Mouse (Mus musculus) limb, embryonic 11.5 days (tissue): ENCODE measurements around the gene Gm38392. TPM values are rescaled to one million over a fixed set of nuclear protein-coding genes. Genes with fewer than 3 reads are reported as not detected.

Source experiments
- ATAC-seq: fragments of 200-750 bp; cut with Nextera tagmentation; 2 replicates; pipeline ENCODE4 v1.8.0; 2017; ENCODE audit warnings: low read depth; ENCODE audit not compliant: insufficient number of reproducible peaks, low FRiP score, low TSS enrichment
- DNase-seq: peaks from one replicate; pipeline ENCODE4 v3.0.0-alpha.2; 2015; ENCODE audit warnings: low spot score
- H3K27ac ChIP-seq: fragments of 300-500 bp; sonication (generic); replicated peaks from 2 replicates; pipeline ENCODE4 v1.5.1; 2014; ENCODE audit warnings: low read depth, mild to moderate bottlenecking, low read length
- H3K27me3 ChIP-seq: fragments of 300-500 bp; sonication (generic); 2 replicates; pipeline ENCODE4 v1.6.1; 2014; ENCODE audit warnings: mild to moderate bottlenecking, low read length, mixed read lengths; ENCODE audit not compliant: control insufficient read depth, insufficient read depth
- H3K36me3 ChIP-seq: fragments of 300-500 bp; sonication (generic); 2 replicates; pipeline ENCODE4 v1.6.1; 2014; ENCODE audit warnings: mild to moderate bottlenecking, low read length, moderate library complexity, mixed read lengths; ENCODE audit not compliant: control insufficient read depth, insufficient read depth
- H3K4me1 ChIP-seq: fragments of 300-500 bp; sonication (generic); 2 replicates; pipeline ENCODE4 v1.6.1; 2014; ENCODE audit warnings: low read length, mixed read lengths; ENCODE audit not compliant: control insufficient read depth, insufficient read depth
- H3K4me2 ChIP-seq: fragments of 300-500 bp; sonication (generic); 2 replicates; pipeline ENCODE4 v1.6.1; 2014; ENCODE audit warnings: low read depth, mild to moderate bottlenecking, moderate library complexity; ENCODE audit not compliant: severe bottlenecking
- H3K4me3 ChIP-seq: fragments of 300-500 bp; sonication (generic); 2 replicates; pipeline ENCODE4 v1.5.1; 2014; ENCODE audit warnings: low read depth, low read length
- H3K9ac ChIP-seq: fragments of 300-500 bp; sonication (generic); 2 replicates; pipeline ENCODE4 v1.6.1; 2014; ENCODE audit warnings: mild to moderate bottlenecking, low read length
- H3K9me3 ChIP-seq: fragments of 300-500 bp; sonication (generic); 2 replicates; pipeline ENCODE4 v1.6.1; 2016; ENCODE audit warnings: low read length; ENCODE audit not compliant: control insufficient read depth
- WGBS: fragments of 180-500 bp; shearing (Covaris S2); extraction: QIAGEN DNeasy Blood & Tissue Kit; methylation state at CpG from one replicate; pipeline ENCODE4 v1.1.7; 2014; 5-methylcytosine and 5-hydroxymethylcytosine counted together
- polyA plus RNA-seq: library from polyadenylated mRNA; unstranded; fragments of >200 nt; fragmentation: Nextera tagmentation; extraction: Ambion mirVana; gene quantifications from 2 replicates; pipeline ENCODE4 v1.2.1, GENCODE M21; 2014

The Gm38392 gene
- polyA plus RNA-seq, 1 experiment from 2014 or later = 0.59 TPM

DNA sequence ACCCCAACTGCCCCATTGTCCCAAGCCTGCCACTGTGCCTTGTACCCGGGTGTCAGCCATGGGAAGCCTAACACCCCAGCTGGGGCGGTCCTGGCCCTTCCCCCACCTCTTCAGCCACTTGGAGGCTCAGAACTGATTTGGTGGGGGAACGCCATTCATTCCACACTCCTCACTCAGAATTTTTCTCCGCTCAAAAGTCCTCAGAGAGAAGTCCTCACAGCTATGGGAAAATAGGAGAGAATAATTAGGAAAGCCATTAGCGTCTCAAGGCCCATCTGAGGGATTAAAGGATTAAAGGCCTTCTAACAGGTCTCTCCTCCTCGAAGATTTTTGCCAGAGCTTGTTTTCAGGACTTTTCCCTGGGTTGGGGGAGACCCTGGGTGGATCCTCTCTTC is 49.9 kb downstream of the Gm38392 start:
- Histone ChIP-seq H3K4me2 (no peak overlapping the region), H3K9me3 (no peaks in the 10 kb centered on the region), H3K9ac (no peak overlapping the region), H3K4me3 (no peak overlapping the region), H3K36me3 (no peaks in the 10 kb centered on the region), H3K27me3 (peaks cover 59% of the 10 kb centered on the region), H3K27ac (no peak overlapping the region), H3K4me1 (peaks cover 21% of the 10 kb centered on the region)
- DNase-seq = no peak
- WGBS = 17% methylated on average over 6 of the region's 6 CpGs
- ATAC-seq = no peak

DNA sequence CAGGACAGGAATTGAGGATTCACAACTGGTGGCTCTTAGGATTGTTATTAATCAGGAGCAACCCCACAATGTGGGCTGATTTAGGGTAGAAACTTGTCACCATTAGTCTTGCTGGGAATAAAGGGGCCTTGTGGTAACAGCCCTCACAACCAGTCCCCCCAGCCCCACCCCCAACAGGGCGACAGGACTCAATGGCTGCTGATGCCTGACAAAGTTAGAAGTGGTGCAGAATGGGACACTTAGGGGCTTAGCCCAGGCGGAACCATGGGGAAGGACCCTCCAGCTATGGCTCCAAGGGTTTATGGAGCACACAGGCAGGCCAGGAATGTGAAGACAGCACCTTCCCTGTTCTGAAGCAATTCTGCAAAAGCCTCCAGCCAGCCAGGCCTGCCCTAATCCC is 51.4 kb downstream of the Gm38392 start:
- peaks cover 51% of the 10 kb centered on the region for H3K27me3 ChIP-seq
- H3K4me3 ChIP-seq = no peak overlapping the region
- DNase-seq (no peak), ATAC-seq (no peak)
- peaks cover 16% of the 10 kb centered on the region; the same call in 1 of the 2 replicates for H3K4me1 ChIP-seq
- H3K9me3 ChIP-seq = no peaks in the 10 kb centered on the region
- no peak overlapping the region for H3K4me2 ChIP-seq
- H3K27ac ChIP-seq = no peak overlapping the region
- no peak overlapping the region for H3K9ac ChIP-seq
- WGBS = 27% methylated on average over 2 of the region's 2 CpGs
- H3K36me3 ChIP-seq = no peaks in the 10 kb centered on the region

DNA sequence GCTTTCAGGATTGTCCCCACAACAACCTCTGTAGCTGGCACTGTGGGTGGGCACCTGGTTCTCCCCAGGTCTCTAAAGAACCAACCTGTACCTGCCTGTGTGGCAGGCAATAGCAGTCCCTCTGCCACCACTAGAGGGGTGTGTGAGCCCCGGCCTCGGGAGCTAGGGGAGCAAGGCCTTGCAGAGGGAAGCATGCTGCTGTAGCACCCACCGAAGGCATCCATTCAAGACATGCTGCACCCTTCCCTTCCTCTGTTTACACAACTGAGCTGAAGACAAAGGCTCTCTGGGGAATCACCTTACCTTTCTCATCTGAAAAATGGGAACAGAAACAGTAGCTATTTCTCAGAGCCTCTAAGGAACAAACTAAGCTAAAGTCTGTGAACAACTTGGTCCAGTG is 51.8 kb downstream of the Gm38392 start:
- Histone ChIP-seq H3K27me3 (peaks cover 50% of the 10 kb centered on the region), H3K4me2 (no peak overlapping the region), H3K27ac (no peak overlapping the region), H3K9ac (no peak overlapping the region), H3K9me3 (no peaks in the 10 kb centered on the region), H3K4me1 (peaks cover 15% of the 10 kb centered on the region; the same call in 1 of the 2 replicates), H3K36me3 (no peaks in the 10 kb centered on the region), H3K4me3 (no peak overlapping the region)
- DNase-seq (peak; percentile 62), ATAC-seq (no peak)
- WGBS = 9% methylated on average over 3 of the region's 3 CpGs

DNA sequence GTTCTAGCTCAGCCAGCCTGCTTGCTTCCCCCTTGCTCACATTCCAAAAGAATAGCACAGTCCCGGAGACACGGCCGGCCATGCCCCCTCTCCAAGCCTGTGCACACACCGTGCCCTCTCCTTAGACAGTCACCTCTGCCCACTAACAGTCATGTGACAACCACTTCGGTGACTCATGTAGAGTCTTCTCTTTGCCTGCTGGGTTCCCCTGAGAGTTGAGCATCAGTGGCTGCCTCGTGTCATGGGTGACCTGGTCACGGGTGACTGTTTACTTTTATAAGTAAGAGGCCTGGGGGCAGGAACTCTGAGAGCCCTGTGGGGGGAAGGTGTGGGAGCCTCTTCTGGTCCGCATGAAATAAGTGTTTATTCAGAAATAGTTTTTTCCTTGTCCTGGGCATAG is 53.0 kb downstream of the Gm38392 start:
- Histone ChIP-seq H3K27me3 (peaks cover 47% of the 10 kb centered on the region), H3K9ac (no peak overlapping the region)

DNA sequence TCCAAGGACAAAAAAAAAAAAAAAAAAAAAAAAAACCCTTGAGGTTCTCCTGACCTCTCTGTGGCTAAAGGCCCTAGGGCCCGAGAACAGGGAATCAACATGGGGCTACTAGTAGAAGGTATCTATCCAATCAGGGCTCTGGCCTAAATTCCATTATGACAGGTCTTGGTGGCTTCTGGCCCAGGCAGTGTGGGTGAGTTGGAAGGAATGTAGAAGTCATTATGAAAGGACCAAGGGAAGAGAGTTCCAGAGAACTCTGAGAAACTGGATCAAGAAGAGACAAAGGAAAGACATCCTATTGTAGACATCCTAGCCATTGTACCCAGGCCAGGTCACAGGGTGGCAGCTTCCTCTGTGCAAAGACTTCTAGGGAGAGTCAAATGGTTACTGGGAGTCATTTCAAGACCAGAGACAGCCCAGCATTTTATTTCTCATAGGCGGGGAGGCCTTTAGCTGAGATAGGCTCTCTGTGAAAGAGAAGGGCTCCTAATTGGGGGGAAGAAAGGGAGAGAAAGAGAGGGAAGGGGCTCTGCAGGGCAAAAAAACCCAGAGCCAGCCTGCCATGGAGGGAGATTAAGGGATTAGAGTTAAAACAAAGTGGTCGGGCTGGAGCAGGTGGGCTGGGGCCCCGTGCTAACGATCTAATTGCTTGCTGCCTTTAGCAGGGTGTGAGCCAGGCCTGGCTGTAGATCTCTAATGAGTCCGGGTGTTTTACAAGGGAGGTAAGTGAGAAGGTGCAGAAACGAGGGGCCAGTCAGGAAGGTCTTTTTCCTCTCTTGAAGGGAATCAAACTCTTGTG is 54.0 kb downstream of the Gm38392 start:
- H3K27me3 ChIP-seq = peaks cover 37% of the 10 kb centered on the region
- H3K4me2 ChIP-seq = no peak overlapping the region
- no peak for ATAC-seq
- peaks cover 15% of the 10 kb centered on the region; the same call in 1 of the 2 replicates for H3K4me1 ChIP-seq
- H3K9me3 ChIP-seq = no peaks in the 10 kb centered on the region
- 14% methylated on average over 7 of the region's 7 CpGs for WGBS
- H3K27ac ChIP-seq = no peak overlapping the region
- H3K9ac ChIP-seq = no peak overlapping the region
- peak; percentile 49 for DNase-seq
- H3K36me3 ChIP-seq = no peaks in the 10 kb centered on the region
- no peak overlapping the region for H3K4me3 ChIP-seq

More for the DNA sequence above, 53.0 kb downstream of the Gm38392 start:
- ATAC-seq = no peak
- Histone ChIP-seq H3K9me3 (no peaks in the 10 kb centered on the region), H3K4me1 (peaks cover 15% of the 10 kb centered on the region; the same call in 1 of the 2 replicates), H3K4me3 (no peak overlapping the region), H3K4me2 (no peak overlapping the region), H3K36me3 (no peaks in the 10 kb centered on the region), H3K27ac (no peak overlapping the region)
- no peak for DNase-seq
- WGBS = 63% methylated on average over 8 of the region's 8 CpGs

DNA sequence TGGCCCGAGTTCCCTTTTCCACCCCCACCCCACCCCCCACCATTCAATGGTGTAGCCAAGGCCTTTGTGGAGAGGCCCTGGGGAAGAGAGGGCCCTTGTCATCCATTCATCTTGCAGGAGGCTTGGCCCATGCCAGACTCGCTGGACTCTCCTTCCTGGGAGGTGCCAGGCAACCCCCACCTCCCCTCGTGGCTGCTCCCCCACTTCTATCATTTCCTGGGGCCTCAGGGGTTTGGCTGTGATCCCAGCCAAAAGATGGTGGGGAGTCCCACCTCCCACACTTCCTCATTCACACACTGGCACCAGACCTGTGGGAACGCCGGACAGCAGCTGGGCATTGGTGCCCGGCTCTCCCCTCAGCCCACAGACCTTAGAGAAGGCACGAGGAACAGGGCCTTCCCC is 54.7 kb downstream of the Gm38392 start:
- Histone ChIP-seq H3K27me3 (peaks cover 30% of the 10 kb centered on the region), H3K4me3 (no peak overlapping the region), H3K36me3 (no peaks in the 10 kb centered on the region), H3K9ac (no peak overlapping the region), H3K4me2 (no peak overlapping the region), H3K9me3 (no peaks in the 10 kb centered on the region), H3K27ac (no peak overlapping the region), H3K4me1 (peaks cover 15% of the 10 kb centered on the region; the same call in 1 of the 2 replicates)
- DNase-seq (no peak), ATAC-seq (no peak)
- WGBS = 56% methylated on average over 7 of the region's 7 CpGs

DNA sequence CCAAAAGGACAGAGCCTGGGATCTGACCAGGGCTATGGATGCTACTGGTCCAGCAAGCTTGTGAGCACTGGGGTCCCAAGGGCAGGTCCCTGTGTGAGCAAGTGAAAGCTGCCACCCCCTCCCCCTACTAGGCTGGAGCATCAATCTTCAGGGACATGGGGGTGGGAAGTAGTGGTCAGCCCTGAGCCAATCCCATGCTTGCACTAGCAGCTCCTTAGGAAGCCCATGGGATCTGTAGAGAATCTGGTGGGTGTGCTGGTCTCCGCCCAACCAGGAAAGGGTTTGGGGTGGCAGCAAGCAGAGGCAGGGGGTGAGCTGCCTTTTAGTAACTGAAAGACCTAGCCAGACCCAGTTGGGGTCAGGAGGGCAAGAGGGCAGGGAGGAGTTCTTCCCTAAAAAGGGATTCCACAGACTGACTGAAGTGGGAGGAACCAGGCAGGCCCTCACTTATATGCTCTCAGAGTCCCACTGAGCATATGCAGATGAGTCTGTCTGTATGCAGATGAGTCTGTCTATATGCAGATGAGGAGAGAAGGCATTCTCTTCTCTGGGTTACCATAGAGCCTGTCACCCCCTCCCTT is 55.9 kb downstream of the Gm38392 start:
- Histone ChIP-seq H3K9ac (no peak overlapping the region), H3K4me1 (peaks cover 12% of the 10 kb centered on the region; the same call in 1 of the 2 replicates), H3K27ac (no peak overlapping the region), H3K4me2 (no peak overlapping the region), H3K36me3 (no peaks in the 10 kb centered on the region), H3K9me3 (no peaks in the 10 kb centered on the region), H3K4me3 (no peak overlapping the region), H3K27me3 (peaks cover 25% of the 10 kb centered on the region)
- no peak for DNase-seq
- ATAC-seq = no peak
- WGBS = 27% methylated on average over 1 of the region's 1 CpGs

DNA sequence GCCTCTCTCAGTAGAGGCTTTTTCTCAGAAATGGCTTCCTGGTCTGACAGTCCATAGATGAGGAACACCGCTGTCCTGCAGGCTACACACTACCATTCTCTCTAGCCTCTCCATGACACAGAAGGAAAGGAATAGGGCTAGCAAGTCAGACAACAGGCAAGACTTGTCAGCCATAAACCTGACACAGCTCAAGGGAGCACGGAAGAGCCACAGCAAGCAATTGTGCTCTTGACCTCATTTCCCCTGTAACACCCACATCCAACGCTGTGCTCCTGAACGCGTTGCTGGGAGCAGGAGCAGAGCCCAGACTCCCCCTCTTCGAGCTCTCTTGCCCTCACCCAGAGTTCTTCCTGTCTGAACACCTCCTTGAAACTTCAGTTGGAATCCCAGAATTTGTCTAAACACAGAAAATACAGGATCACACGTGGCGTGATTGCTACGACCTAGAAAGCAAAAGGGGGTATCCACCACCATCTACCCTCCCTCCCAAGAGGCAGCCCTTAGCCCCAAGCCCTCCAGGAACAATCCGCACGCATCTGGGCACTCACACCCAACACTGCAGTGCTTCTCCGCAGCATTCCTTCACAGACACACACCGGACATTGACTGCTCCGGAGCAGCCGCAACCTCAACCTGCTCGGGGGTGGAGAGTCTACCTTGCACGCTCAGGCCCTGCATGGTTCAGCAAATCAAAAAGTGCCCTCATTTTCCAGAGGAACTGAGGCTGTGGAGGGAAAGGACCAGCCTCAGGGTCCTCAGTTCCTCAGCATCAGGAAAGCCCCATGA is 56.6 kb downstream of the Gm38392 start:
- ATAC-seq = no peak
- no peak overlapping the region for H3K27ac ChIP-seq
- H3K9ac ChIP-seq = no peak overlapping the region
- no peak overlapping the region for H3K4me3 ChIP-seq
- no peaks in the 10 kb centered on the region for H3K9me3 ChIP-seq
- no peaks in the 10 kb centered on the region for H3K36me3 ChIP-seq
- 38% methylated on average over 17 of the region's 17 CpGs for WGBS
- peaks cover 10% of the 10 kb centered on the region; the same call in 1 of the 2 replicates for H3K4me1 ChIP-seq
- H3K4me2 ChIP-seq = no peak overlapping the region
- H3K27me3 ChIP-seq = peaks cover 22% of the 10 kb centered on the region
- no peak for DNase-seq
